Mouse (Mus musculus) intestine, embryonic 15.5 days (tissue): ENCODE results near the gene Acvr1b. TPM values are rescaled to one million over a fixed set of nuclear protein-coding genes. Genes with fewer than 3 reads are reported as not detected.

Experiments
- ATAC-seq: fragments of 200-750 bp; cut with Nextera tagmentation; 2 replicates; pipeline ENCODE4 v1.8.0; 2017; ENCODE audit warnings: moderate TSS enrichment, moderate library complexity
- H3K27ac ChIP-seq: fragments of 300-500 bp; sonication (generic); 2 replicates; pipeline ENCODE4 v1.5.1; 2015; ENCODE audit warnings: mild to moderate bottlenecking, inconsistent platforms
- H3K27me3 ChIP-seq: fragments of 300-500 bp; sonication (generic); replicated peaks from 2 replicates; pipeline ENCODE4 v1.6.1; 2015; ENCODE audit warnings: inconsistent platforms
- H3K36me3 ChIP-seq: fragments of 300-500 bp; sonication (generic); 2 replicates; pipeline ENCODE4 v1.6.1; 2015; ENCODE audit warnings: inconsistent platforms
- H3K4me1 ChIP-seq: fragments of 300-500 bp; sonication (generic); replicated peaks from 2 replicates; pipeline ENCODE4 v1.6.1; 2015; ENCODE audit warnings: inconsistent platforms
- H3K4me2 ChIP-seq: fragments of 300-500 bp; sonication (generic); replicated peaks from 2 replicates; pipeline ENCODE4 v1.6.1; 2015; ENCODE audit warnings: mild to moderate bottlenecking, inconsistent platforms
- H3K4me3 ChIP-seq: fragments of 300-500 bp; sonication (generic); replicated peaks from 2 replicates; pipeline ENCODE4 v1.5.1; 2015; ENCODE audit warnings: inconsistent platforms
- H3K9ac ChIP-seq: fragments of 300-500 bp; sonication (generic); 2 replicates; pipeline ENCODE4 v1.6.1; 2015; ENCODE audit warnings: inconsistent platforms
- H3K9me3 ChIP-seq: fragments of 300-500 bp; sonication (generic); 2 replicates; pipeline ENCODE4 v1.6.1; 2016; ENCODE audit warnings: inconsistent platforms
- WGBS: fragments of 180-500 bp; shearing (Covaris S2); methylation state at CpG from one replicate; pipeline ENCODE4 v1.1.7; 2015; 5-methylcytosine and 5-hydroxymethylcytosine counted together
- polyA plus RNA-seq: library from polyadenylated mRNA; unstranded; fragments of >200 nt; fragmentation: Nextera tagmentation; extraction: Ambion mirVana; gene quantifications from 2 replicates; pipeline ENCODE4 v1.2.1, GENCODE M21; 2015

Acvr1b gene
- polyA plus RNA-seq, 1 experiment from 2014 or later = 9.3 TPM

DNA sequence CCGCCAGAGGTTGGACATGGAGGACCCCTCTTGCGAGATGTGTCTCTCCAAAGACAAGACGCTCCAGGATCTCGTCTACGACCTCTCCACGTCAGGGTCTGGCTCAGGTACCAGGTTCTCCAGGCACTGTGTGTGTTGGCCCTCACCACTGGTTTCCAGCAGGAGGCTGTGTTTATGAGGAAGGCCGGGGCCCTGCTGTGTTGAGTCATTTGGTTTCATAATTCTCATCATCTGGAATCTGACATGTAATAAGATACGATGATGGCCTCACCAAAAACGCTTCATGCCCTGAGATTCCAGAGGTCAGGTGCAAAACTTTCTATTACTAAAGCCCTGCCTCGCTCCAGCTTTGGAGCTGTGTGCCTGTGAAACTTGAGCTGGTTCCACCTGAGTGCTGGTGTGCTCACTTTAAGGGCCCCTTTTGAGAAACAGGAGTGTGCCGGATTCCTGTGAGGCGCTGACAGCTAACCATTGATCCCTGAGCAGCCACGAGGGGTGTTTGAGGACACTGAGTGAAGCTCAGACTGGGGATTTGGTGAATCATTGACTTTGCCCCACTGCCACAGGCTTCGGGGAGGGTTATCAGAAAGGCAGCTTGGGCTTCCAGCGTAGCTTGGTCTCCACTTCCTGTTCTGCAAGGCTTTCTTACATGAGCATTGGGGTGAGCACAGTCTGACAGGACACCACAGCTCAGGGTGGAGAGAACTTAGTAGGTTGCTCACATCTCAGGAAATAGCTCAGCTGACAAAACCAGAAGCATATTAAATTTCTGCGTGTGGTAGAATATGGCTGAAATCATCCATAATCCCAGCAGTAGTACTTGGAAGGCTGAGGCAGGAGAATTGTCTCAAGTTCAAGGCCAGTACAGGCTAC is 21.3 kb downstream of the Acvr1b start:
- 75% methylated on average over 16 of the region's 16 CpGs for WGBS

DNA sequence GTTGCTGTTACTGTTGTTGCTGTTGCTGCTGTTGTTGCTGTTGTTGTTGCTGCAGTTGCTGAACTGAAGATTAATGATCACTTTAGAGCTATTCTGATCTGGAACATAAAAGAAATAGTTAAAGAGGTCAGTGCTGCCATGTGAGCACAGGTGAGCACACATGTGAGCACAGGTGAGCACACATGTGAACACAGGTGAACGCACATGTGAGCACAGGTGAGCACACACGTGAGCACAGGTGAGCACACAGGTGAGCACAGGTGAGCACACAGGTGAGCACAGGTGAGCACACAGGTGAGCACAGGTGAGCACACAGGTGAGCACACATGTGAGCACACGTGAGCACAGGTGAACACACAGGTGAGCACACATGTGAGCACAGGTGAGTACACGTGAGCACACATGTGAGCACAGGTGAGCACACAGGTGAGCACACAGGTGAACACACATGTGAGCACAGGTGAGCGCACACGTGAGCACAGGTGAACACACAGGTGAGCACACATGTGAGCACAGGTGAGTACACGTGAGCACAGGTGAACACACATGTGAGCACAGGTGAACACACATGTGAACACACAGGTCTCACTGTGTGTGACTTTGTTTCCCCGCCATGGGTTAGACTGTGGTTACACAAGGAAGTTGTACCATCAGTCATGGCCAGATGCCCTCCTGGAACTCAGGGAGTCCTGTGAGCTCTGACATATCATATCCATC is 22.4 kb downstream of the Acvr1b start:
- no peak for ATAC-seq
- Histone ChIP-seq H3K27ac (no peak overlapping the region), H3K27me3 (no peaks in the 10 kb centered on the region), H3K36me3 (peaks cover 35% of the 10 kb centered on the region), H3K4me2 (no peak overlapping the region), H3K9me3 (no peaks in the 10 kb centered on the region), H3K4me1 (peaks cover 39% of the 10 kb centered on the region), H3K9ac (no peak overlapping the region), H3K4me3 (no peak overlapping the region)
- WGBS = 93% methylated on average over 8 of the region's 8 CpGs

More for the DNA sequence above, 21.3 kb downstream of the Acvr1b start:
- H3K9ac ChIP-seq = no peak overlapping the region
- H3K36me3 ChIP-seq = peaks cover 24% of the 10 kb centered on the region
- no peaks in the 10 kb centered on the region for H3K27me3 ChIP-seq
- no peaks in the 10 kb centered on the region for H3K9me3 ChIP-seq
- H3K4me1 ChIP-seq = peaks cover 44% of the 10 kb centered on the region
- peak; percentile 80 for ATAC-seq
- no peak overlapping the region for H3K4me2 ChIP-seq
- H3K27ac ChIP-seq = peak overlapping the region; percentile 42; the same call in 1 of the 2 replicates
- no peak overlapping the region for H3K4me3 ChIP-seq

DNA sequence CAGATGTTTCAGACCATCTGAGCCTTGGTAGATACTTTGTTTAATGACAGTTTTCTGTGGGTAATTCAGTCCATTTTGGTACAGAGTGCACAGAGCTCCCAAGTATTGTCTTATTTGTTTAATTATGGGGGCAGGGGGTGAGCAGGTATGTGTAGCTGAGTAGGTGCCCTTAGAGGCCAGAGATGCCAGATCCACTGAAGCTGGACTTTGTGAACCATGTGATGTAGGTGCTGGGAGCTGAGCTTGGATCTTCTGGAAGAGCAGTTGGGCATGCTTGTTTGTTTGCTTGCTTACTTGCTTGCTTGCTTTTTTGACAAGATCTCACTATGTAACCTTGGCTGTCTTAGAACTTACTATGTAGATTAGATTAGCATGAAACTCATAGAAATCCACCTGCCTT is 23.1 kb downstream of the Acvr1b start:
- Histone ChIP-seq H3K4me3 (no peak overlapping the region), H3K4me1 (peaks cover 32% of the 10 kb centered on the region), H3K9me3 (no peaks in the 10 kb centered on the region), H3K4me2 (no peak overlapping the region), H3K27me3 (no peaks in the 10 kb centered on the region), H3K36me3 (peaks cover 41% of the 10 kb centered on the region), H3K27ac (no peak overlapping the region), H3K9ac (no peak overlapping the region)
- ATAC-seq = no peak

DNA sequence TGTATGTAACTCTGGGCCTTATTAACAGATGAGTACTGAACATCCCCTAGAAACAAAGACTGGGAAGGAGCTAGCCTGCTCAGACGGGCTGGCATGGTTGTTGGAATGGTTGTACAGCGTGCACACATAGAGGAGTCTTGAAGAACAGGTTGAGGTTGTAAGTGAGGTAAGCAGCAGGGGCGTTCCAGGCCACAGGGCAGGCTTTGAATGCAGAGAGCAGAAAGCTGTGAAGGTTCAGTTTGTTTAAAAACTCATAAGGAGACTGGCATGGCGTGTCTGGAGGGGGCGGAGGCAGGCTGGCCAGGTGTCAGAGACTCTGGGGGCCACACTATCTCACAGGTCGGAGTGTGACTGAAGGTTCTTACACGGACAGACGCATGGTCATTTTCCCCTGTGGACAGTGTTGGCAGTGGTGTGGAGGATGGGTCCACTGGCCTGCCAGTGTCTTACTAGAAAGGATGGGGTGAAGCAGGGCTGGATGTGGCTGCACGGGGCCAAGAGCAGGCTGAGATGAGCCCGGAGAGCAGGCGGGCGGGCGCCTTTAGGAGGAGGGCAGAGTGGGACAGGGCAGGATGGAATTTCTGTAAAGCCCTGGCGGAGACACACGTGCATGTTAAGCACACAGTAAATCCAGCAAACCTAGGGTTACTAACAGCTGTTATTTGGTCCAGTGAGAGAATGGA is 23.8 kb downstream of the Acvr1b start:
- WGBS = 86% methylated on average over 15 of the region's 15 CpGs
- no peak overlapping the region for H3K9ac ChIP-seq
- H3K4me1 ChIP-seq = peaks cover 25% of the 10 kb centered on the region
- H3K4me3 ChIP-seq = no peak overlapping the region
- H3K27me3 ChIP-seq = no peaks in the 10 kb centered on the region
- no peaks in the 10 kb centered on the region for H3K9me3 ChIP-seq
- peaks cover 48% of the 10 kb centered on the region for H3K36me3 ChIP-seq
- no peak for ATAC-seq
- H3K4me2 ChIP-seq = no peak overlapping the region
- H3K27ac ChIP-seq = no peak overlapping the region

DNA sequence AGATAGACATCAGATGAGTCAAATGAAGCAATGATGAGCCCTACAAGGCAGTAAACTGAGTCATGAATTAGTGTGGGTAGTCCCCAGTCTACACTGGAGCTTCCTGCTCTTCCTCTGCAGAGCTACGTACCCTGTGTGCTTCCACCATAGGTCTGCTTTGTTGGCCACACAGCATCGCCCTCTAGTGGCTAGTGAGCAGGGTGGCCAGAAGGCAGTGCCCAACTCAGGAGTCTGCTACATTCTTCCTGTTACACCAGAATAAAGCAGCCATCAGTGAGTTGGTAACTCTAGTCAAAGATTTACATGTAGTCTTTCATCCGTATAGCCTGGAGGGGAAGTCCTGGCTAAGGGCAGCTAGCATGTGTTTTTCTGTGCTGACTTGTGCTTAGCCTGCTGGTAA is 24.4 kb downstream of the Acvr1b start:
- peaks cover 19% of the 10 kb centered on the region for H3K4me1 ChIP-seq
- H3K4me3 ChIP-seq = no peak overlapping the region
- no peak overlapping the region for H3K27ac ChIP-seq
- peaks cover 48% of the 10 kb centered on the region for H3K36me3 ChIP-seq
- H3K9ac ChIP-seq = no peak overlapping the region
- H3K4me2 ChIP-seq = no peak overlapping the region
- H3K27me3 ChIP-seq = no peaks in the 10 kb centered on the region
- peak; percentile 72 for ATAC-seq
- no peaks in the 10 kb centered on the region for H3K9me3 ChIP-seq
- 22% methylated on average over 3 of the region's 3 CpGs for WGBS

DNA sequence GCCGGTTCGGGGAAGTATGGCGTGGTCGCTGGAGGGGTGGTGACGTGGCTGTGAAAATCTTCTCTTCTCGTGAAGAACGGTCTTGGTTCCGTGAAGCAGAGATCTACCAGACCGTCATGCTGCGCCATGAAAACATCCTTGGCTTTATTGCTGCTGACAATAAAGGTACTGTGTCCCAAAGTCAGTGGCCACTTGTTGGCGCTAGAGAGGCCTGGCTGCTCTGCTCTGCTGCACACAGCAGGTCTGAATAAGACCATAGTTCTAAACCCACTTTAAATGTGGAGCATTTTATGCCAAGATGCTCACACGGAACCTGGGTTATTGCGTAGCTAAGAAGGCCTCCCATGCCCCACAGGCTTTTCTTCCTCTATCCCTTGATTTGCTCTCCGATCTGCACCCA is 25.0 kb downstream of the Acvr1b start:
- Histone ChIP-seq H3K9ac (no peak overlapping the region), H3K36me3 (peaks cover 48% of the 10 kb centered on the region), H3K27me3 (no peaks in the 10 kb centered on the region), H3K9me3 (no peaks in the 10 kb centered on the region), H3K4me1 (peaks cover 16% of the 10 kb centered on the region), H3K27ac (no peak overlapping the region), H3K4me2 (no peak overlapping the region), H3K4me3 (no peak overlapping the region)
- ATAC-seq = no peak
- WGBS = 89% methylated on average over 14 of the region's 14 CpGs

DNA sequence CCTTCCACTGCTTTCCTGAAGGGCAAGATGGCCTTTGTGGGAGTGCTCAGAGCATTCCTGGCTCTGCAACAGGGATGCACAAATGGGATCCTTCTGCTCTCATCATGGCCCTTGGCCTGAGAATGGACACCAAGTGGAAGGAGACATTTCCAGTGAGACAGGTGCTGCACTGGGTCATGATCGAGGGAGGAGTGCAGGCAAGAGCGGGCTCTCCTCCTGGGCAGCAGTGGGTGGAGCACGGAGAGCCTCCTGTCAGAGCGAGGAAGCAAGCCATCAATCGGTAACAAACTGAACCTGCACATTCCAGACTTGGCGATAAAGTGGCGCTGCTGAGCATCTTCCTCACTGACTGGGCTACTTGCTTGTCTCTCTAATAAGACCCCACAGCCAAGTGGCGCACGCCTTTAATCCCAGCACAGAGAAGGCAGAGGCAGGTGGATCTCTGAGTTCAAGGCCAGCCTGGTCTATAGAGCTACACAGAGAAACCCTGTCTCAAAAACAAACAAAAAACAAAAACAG is 27.0 kb downstream of the Acvr1b start:
- peaks cover 51% of the 10 kb centered on the region for H3K36me3 ChIP-seq
- no peaks in the 10 kb centered on the region for H3K27me3 ChIP-seq
- H3K4me1 ChIP-seq = 0 out of 2 replicates have a peak, but pooled peaks cover 3% of the 10 kb centered on the region
- H3K4me3 ChIP-seq = no peak overlapping the region
- 97% methylated on average over 9 of the region's 9 CpGs for WGBS
- ATAC-seq = no peak
- no peak overlapping the region for H3K4me2 ChIP-seq
- no peak overlapping the region for H3K27ac ChIP-seq
- no peaks in the 10 kb centered on the region for H3K9me3 ChIP-seq
- H3K9ac ChIP-seq = no peak overlapping the region

DNA sequence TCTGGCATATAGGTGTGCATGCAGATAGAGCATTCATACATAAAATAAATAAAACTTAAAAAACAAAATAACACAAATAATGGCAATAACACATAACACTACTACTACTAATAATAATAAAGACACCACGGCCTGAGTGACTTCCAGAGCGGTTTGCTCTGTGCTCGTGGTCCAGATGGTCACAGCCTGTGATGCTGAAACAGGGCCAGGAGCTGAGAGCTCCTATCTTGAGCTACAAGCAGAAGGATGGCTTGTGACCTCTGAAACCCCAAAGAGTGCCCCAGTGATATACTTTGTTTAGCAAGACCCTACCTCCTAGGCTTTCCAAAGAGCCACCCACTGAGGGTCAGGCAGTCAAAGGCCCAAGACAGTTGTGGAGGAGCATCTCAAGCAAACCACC is 27.5 kb downstream of the Acvr1b start:
- WGBS = 93% methylated on average over 3 of the region's 3 CpGs
- H3K4me1 ChIP-seq = 0 out of 2 replicates have a peak, but pooled peaks cover 3% of the 10 kb centered on the region
- no peak overlapping the region for H3K27ac ChIP-seq
- no peak overlapping the region for H3K9ac ChIP-seq
- peaks cover 49% of the 10 kb centered on the region for H3K36me3 ChIP-seq
- ATAC-seq = no peak
- H3K4me2 ChIP-seq = no peak overlapping the region
- no peaks in the 10 kb centered on the region for H3K27me3 ChIP-seq
- H3K9me3 ChIP-seq = no peaks in the 10 kb centered on the region
- no peak overlapping the region for H3K4me3 ChIP-seq

DNA sequence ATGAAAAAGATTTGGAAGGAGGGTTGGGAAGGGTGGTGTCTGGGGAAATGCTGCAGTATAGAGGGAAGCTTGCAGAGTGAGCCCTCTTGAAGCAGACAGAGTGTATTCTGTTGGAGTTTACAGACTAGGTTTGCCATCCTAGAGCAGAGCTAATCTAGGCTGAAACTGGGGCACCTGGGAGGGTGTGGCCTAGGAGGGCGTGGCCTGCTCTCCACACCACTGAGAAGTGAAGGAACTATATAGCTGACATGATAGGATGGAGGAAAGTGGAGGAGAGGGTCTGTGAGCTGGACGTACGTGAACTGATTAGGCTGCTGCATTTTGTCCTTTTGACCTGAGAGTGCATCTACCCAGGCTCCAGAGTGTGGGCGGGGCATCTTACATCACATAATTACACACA is 29.8 kb downstream of the Acvr1b start:
- peaks cover 57% of the 10 kb centered on the region for H3K36me3 ChIP-seq

DNA sequence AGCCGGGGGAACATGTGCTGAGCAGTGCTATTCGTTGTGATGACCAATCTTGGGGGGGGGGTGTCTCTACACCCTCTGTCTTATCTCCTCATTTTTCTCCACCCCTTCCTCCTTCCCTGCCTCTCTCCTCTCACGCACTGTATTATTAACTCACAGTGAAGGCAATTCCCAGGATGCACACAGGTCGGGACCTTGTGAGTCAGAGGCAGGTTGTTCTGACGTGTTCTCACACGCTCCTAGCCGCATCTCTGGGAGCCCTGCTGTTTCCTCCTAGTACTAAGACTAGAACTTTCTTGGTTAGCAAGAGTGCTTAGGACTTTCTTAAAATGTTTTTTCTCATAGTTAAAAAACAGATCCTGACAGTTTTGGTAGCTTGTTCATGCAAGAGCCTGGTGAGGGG is 30.9 kb downstream of the Acvr1b start:
- H3K27me3 ChIP-seq = no peaks in the 10 kb centered on the region
- 0 out of 2 replicates have a peak, but pooled peaks have one; percentile 14 for ATAC-seq
- 81% methylated on average over 7 of the region's 7 CpGs for WGBS

More for the DNA sequence above, 29.8 kb downstream of the Acvr1b start:
- ATAC-seq = peak; percentile 80
- WGBS = 65% methylated on average over 4 of the region's 4 CpGs
- H3K9me3 ChIP-seq = no peaks in the 10 kb centered on the region
- H3K27me3 ChIP-seq = no peaks in the 10 kb centered on the region
- H3K4me2 ChIP-seq = no peak overlapping the region
- H3K4me1 ChIP-seq = 0 out of 2 replicates have a peak, but pooled peaks cover 3% of the 10 kb centered on the region
- no peak overlapping the region for H3K9ac ChIP-seq
- H3K27ac ChIP-seq = no peak overlapping the region
- no peak overlapping the region for H3K4me3 ChIP-seq

DNA sequence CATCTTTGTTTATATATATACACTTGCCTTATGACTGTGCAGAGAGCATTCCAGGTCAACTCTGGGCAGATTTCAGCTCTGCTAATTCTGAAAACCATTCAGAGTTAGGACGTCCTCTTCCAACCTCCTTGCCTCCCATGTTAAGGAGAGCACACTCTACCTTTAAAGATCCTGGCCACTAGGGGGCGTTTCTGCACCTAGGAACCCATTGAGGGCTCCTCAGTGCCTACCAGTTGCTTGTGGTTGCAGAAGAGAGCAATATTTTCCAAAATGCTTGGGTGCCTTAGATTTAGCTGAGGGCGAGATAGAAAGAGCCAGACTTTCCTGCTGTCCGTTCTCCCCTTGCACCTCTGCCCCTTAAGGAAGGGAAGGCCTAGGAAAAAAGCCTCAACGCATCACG is 36.4 kb downstream of the Acvr1b start:
- WGBS = 63% methylated on average over 6 of the region's 6 CpGs
- peaks cover 54% of the 10 kb centered on the region for H3K36me3 ChIP-seq
- H3K4me1 ChIP-seq = 0 out of 2 replicates have a peak, but pooled peaks cover 3% of the 10 kb centered on the region
- no peaks in the 10 kb centered on the region for H3K27me3 ChIP-seq
- H3K4me2 ChIP-seq = no peak overlapping the region
- H3K27ac ChIP-seq = no peak overlapping the region
- no peaks in the 10 kb centered on the region for H3K9me3 ChIP-seq
- no peak overlapping the region for H3K9ac ChIP-seq
- ATAC-seq = peak; percentile 53; the same call in 1 of the 2 replicates
- no peak overlapping the region for H3K4me3 ChIP-seq

More for the DNA sequence above, 30.9 kb downstream of the Acvr1b start:
- 0 out of 2 replicates have a peak, but pooled peaks cover 6% of the 10 kb centered on the region for H3K4me1 ChIP-seq
- H3K9ac ChIP-seq = no peak overlapping the region
- no peaks in the 10 kb centered on the region for H3K9me3 ChIP-seq
- H3K4me3 ChIP-seq = no peak overlapping the region
- H3K4me2 ChIP-seq = no peak overlapping the region
- no peak overlapping the region for H3K27ac ChIP-seq
- peaks cover 61% of the 10 kb centered on the region for H3K36me3 ChIP-seq
